Mouse (Mus musculus): Measurements from ENCODE around the gene Prdm4. TPM values are rescaled to one million over a fixed set of nuclear protein-coding genes. Genes with fewer than 3 reads are reported as not detected.

Prdm4 gene
- total RNA-seq, 2 experiments from 2014 or later = 17.2 to 18.8 TPM

GRCm38 (mm10) chr10:85871698-85872478 is 45.1 kb downstream of the Prdm4 start:
- peak; percentile 94 for DNase-seq

GRCm38 (mm10) chr10:85846105-85846862 is 70.7 kb downstream of the Prdm4 start:
- no peak for DNase-seq

Other genes with a start within 250 kb of the Prdm4 start
- gene Pwp1, start 87.6 kb downstream of the Prdm4 start, total RNA-seq (2021) = 10 to 100 TPM; 20.5 to 23.5 TPM
- not detected for gene Ascl4, start 10.5 kb upstream of the Prdm4 start, total RNA-seq (2021)
- gene Rtcb, start 40.7 kb upstream of the Prdm4 start, total RNA-seq (2021) = 10 to 100 TPM; 90.7 to 95.1 TPM
- not detected for gene Bpifc, start 94.8 kb upstream of the Prdm4 start, total RNA-seq (2021)
- gene Fbxo7, start 104.8 kb upstream of the Prdm4 start, total RNA-seq (2021) = 10 to 100 TPM; 15.5 to 16.4 TPM